Mouse (Mus musculus) kidney, adult 18-20 months (tissue): ENCODE data around the gene Psmg1.

Source experiments
- DNase-seq: peaks from one replicate; pipeline ENCODE4 v3.0.0; 2021

The Psmg1 gene

GRCm38 (mm10) chr16:95956618-95957017 lies 34.1 kb downstream of the Psmg1 start:
- DNase-seq: no peak

- no peak for DNase-seq
Measured at GRCm38 (mm10) chr16:95955716-95956346, 34.9 kb downstream of the Psmg1 start.

GRCm38 (mm10) chr16:95954341-95954740 lies 36.4 kb downstream of the Psmg1 start:
- DNase-seq: no peak

GRCm38 (mm10) chr16:95953159-95953650 lies 37.6 kb downstream of the Psmg1 start:
- DNase-seq: no peak

- no peak for DNase-seq
Measured at GRCm38 (mm10) chr16:95951471-95951870, 39.3 kb downstream of the Psmg1 start.

GRCm38 (mm10) chr16:95945389-95946311 lies 45.1 kb downstream of the Psmg1 start:
- peak; percentile 73 for DNase-seq

- DNase-seq: no peak
Measured at GRCm38 (mm10) chr16:95943186-95943585, 47.6 kb downstream of the Psmg1 start.

- no peak for DNase-seq
Measured at GRCm38 (mm10) chr16:95941575-95941974, 49.2 kb downstream of the Psmg1 start.

GRCm38 (mm10) chr16:95935495-95935961 lies 55.2 kb downstream of the Psmg1 start:
- DNase-seq: no peak

- no peak for DNase-seq
Measured at GRCm38 (mm10) chr16:95932860-95933259, 57.9 kb downstream of the Psmg1 start.

GRCm38 (mm10) chr16:95931509-95931908 lies 59.3 kb downstream of the Psmg1 start:
- DNase-seq: no peak
